Mouse (Mus musculus) forebrain, embryonic 16.5 days (tissue): ENCODE data around the gene Trmt2b. TPM values are rescaled to one million over a fixed set of nuclear protein-coding genes. Genes with fewer than 3 reads are reported as not detected.

Experiments
- polyA plus RNA-seq: library from polyadenylated mRNA; unstranded; fragments of >200 nt; fragmentation: Nextera tagmentation; extraction: Ambion mirVana; gene quantifications from 2 replicates; pipeline ENCODE4 v1.2.1, GENCODE M21; 2015

Gene Trmt2b
- polyA plus RNA-seq, 1 experiment from 2014 or later = 5.2 TPM

Other genes starting within 250 kb of the Trmt2b start
- 61.0 and 66.0 TPM in 2 replicates for gene Cstf2, start 217.8 kb downstream of the Trmt2b start, polyA plus RNA-seq
- gene Xkrx, start 114.9 kb downstream of the Trmt2b start, polyA plus RNA-seq = 0.16 and 0.48 TPM in 2 replicates
- gene Arl13a, start 89.5 kb downstream of the Trmt2b start, polyA plus RNA-seq = not detected in 2 replicates
- 0.14 TPM in 1 of 2 replicates, not detected in the other for gene Nox1, start 55.0 kb downstream of the Trmt2b start, polyA plus RNA-seq
- 127 and 134 TPM in 2 replicates for gene Tmem35a, start 18.2 kb upstream of the Trmt2b start, polyA plus RNA-seq
- 10.6 and 14.0 TPM in 2 replicates for gene Cenpi, start 31.1 kb upstream of the Trmt2b start, polyA plus RNA-seq
- gene Drp2, start 127.6 kb upstream of the Trmt2b start, polyA plus RNA-seq = 16.0 and 19.3 TPM in 2 replicates
- gene Taf7l, start 199.5 kb upstream of the Trmt2b start, polyA plus RNA-seq = 0.29 TPM in 1 of 2 replicates, not detected in the other